Mouse (Mus musculus): Measurements from ENCODE around the gene Polg2. TPM values are rescaled to one million over a fixed set of nuclear protein-coding genes. Genes with fewer than 3 reads are reported as not detected.
"Not testable (repeated sequence)": the region's sequence is repeated elsewhere in the genome, so short reads cannot be mapped to it uniquely, and the experiment has no call there.

Gene Polg2
- polyA plus RNA-seq, 1 experiment from 2014 or later, result 9.1 TPM

DNA sequence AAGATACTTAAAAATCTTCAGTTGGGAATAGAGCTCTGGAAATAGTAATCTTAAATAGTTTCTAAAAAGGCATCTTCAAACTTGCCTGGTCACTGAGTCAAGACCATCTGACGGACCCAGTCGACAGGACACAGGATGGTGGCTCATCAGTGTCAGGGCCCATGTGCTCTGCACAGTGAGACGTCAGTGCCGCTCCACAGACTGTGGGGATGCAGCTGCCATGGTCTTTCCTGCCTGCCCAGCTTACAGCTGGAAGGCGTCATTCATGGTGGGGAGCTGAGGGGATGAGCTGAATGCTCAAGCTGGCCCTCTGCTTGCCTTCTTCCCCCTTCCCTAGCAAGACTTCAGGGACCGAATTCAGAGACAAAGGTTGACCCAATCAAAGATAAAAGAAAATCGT is 37.0 kb upstream of the Polg2 start:
- Histone ChIP-seq H3K27me3 (no peaks in the 10 kb centered on the region), H3K36me3 (peaks cover 85% of the 10 kb centered on the region), H3K4me1 (replicated peaks) (peaks cover 13% of the 10 kb centered on the region), H3K4me3 (no peak overlapping the region), H3K9ac (no peak overlapping the region), H3K4me2 (no peak overlapping the region), H3K9me3 (no peaks in the 10 kb centered on the region), H3K27ac (no peak overlapping the region)
- whole genome bisulfite sequencing, result 86% methylated on average over 7 of the region's 7 CpGs
- ATAC-seq (ENCODE audit: low FRiP score), result no peak

DNA sequence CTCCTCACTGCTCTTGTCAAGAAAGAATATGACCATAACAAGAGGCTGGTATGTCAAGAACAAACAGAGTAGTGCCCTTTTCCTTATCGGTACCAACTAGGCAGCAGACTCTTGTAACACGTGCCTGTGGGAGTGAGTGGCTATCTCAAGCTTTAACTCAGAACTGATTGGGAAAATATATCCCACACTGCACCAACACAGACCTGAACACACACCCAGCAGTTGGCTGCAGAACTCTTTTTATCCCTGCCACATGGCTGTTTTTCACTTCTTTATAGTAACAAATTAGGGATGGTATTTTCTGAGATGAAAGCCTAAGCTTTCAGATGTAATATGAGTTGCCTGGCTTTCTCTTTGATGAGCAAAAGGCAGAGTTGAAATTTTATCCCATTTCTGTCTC is 36.4 kb upstream of the Polg2 start:
- Histone ChIP-seq H3K9me3 (no peaks in the 10 kb centered on the region), H3K4me2 (no peak overlapping the region), H3K27me3 (no peaks in the 10 kb centered on the region), H3K36me3 (peaks cover 87% of the 10 kb centered on the region), H3K27ac (no peak overlapping the region), H3K4me1 (replicated peaks) (peaks cover 13% of the 10 kb centered on the region), H3K9ac (no peak overlapping the region), H3K4me3 (no peak overlapping the region)
- 95% methylated on average over 2 of the region's 2 CpGs for WGBS
- no peak for ATAC-seq (ENCODE audit: low FRiP score)

- Histone ChIP-seq H3K27me3 (no peaks in the 10 kb centered on the region), H3K4me3 (no peak overlapping the region), H3K4me2 (no peak overlapping the region), H3K27ac (no peak overlapping the region), H3K9me3 (no peaks in the 10 kb centered on the region), H3K36me3 (peaks cover 90% of the 10 kb centered on the region), H3K4me1 (replicated peaks) (peaks cover 13% of the 10 kb centered on the region), H3K9ac (no peak overlapping the region)
- WGBS, result 97% methylated on average over 2 of the region's 2 CpGs
- ATAC-seq (ENCODE audit: low FRiP score), result no peak
Observed at GRCm38 (mm10) chr11:106815331-106815730, 36.0 kb upstream of the Polg2 start.

DNA sequence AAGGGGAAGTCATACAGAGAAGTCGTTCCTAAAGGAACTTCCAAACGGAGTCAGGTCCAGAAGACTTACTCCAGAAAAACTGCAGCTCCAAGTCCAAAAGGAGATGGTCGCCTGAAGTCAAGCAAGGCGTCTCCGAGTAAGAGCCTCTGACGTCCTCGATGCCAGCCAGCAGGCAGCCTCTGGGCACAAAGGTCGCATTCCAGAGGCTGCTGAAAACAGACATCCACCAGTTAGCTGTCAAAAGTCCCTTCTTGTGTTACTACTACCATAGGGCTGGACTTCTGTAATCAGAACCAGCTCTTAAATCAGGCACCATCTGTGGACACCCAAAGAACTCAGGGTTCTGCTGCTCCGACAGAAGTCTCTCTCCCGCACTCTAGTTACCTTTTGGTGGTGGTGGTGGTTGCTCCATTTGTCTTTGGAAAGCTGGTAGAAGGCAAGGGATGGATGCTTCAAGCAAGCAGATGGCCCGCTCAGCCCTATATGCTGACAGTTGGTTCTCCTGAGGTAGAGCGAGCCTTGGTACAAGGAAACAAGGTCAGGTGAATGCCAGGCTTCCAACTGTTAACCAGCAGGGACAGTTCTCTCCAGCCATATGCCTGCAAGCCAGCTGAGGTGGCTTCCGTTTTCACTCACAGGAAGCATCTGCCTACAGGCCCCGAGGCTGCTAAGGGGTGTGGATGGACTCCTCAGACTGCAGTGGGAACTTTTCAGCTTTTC is 35.4 kb upstream of the Polg2 start:
- H3K27me3 ChIP-seq, result no peaks in the 10 kb centered on the region
- no peak for ATAC-seq (ENCODE audit: low FRiP score)
- H3K9ac ChIP-seq, result no peak overlapping the region
- H3K4me1 ChIP-seq (replicated peaks), result peaks cover 13% of the 10 kb centered on the region
- no peaks in the 10 kb centered on the region for H3K9me3 ChIP-seq
- peaks cover 93% of the 10 kb centered on the region for H3K36me3 ChIP-seq
- WGBS, result 78% methylated on average over 14 of the region's 14 CpGs
- H3K4me2 ChIP-seq, result no peak overlapping the region
- H3K27ac ChIP-seq, result no peak overlapping the region
- H3K4me3 ChIP-seq, result no peak overlapping the region

- H3K9ac ChIP-seq, result no peak overlapping the region
- peaks cover 88% of the 10 kb centered on the region for H3K36me3 ChIP-seq
- H3K4me2 ChIP-seq, result no peak overlapping the region
- no peak overlapping the region for H3K4me3 ChIP-seq
- no peak for ATAC-seq (ENCODE audit: low FRiP score)
- no peaks in the 10 kb centered on the region for H3K27me3 ChIP-seq
- H3K9me3 ChIP-seq, result no peaks in the 10 kb centered on the region
- H3K4me1 ChIP-seq (replicated peaks), result no peaks in the 10 kb centered on the region; the same call in 1 of the 2 replicates
- no peak overlapping the region for H3K27ac ChIP-seq
- 93% methylated on average over 7 of the region's 7 CpGs for WGBS
Observed at GRCm38 (mm10) chr11:106812410-106813136, 33.2 kb upstream of the Polg2 start.

DNA sequence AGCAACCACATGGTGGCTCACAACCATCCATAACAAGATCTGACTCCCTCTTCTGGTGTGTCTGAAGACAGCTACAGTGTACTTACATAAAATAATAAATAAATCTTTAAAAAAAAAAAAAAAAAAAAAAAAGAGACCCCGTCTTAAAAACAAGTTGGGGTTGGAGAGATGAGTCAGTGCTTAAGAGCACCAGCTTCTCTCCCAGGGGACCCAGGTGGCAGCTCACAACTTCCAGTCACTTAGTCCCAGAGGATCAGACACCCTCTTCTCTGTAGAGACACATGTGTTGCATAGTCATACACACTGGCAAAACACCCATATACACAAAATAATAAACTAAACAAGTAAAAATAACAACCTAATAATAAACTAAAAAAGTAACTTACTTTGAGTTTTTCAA is 28.1 kb upstream of the Polg2 start:
- H3K4me1 ChIP-seq (replicated peaks); ATAC-seq (ENCODE audit: low FRiP score); H3K9me3 ChIP-seq; H3K27ac ChIP-seq; H3K4me2 ChIP-seq; H3K27me3 ChIP-seq; H3K9ac ChIP-seq; H3K4me3 ChIP-seq: not testable (repeated sequence)
- peaks cover 72% of the 10 kb centered on the region for H3K36me3 ChIP-seq
- 100% methylated on average over 1 of the region's 1 CpGs for WGBS

GRCm38 (mm10) chr11:106802069-106802627 is 22.8 kb upstream of the Polg2 start:
- Histone ChIP-seq H3K9ac (no peak overlapping the region), H3K27me3 (no peaks in the 10 kb centered on the region), H3K4me1 (replicated peaks) (no peaks in the 10 kb centered on the region), H3K9me3 (no peaks in the 10 kb centered on the region), H3K4me3 (no peak overlapping the region), H3K36me3 (peaks cover 85% of the 10 kb centered on the region), H3K4me2 (no peak overlapping the region), H3K27ac (no peak overlapping the region)
- no peak for ATAC-seq (ENCODE audit: low FRiP score)
- 84% methylated on average over 10 of the region's 10 CpGs for WGBS

- H3K27ac ChIP-seq, result no peak overlapping the region
- H3K36me3 ChIP-seq, result peaks cover 75% of the 10 kb centered on the region
- H3K4me3 ChIP-seq, result no peak overlapping the region
- no peak overlapping the region for H3K4me2 ChIP-seq
- ATAC-seq (ENCODE audit: low FRiP score), result no peak
- no peaks in the 10 kb centered on the region for H3K9me3 ChIP-seq
- no peaks in the 10 kb centered on the region for H3K27me3 ChIP-seq
- WGBS, result 68% methylated on average over 9 of the region's 9 CpGs
- H3K4me1 ChIP-seq (replicated peaks), result peaks cover 8% of the 10 kb centered on the region
- no peak overlapping the region for H3K9ac ChIP-seq
Observed at GRCm38 (mm10) chr11:106795679-106796078, 16.3 kb upstream of the Polg2 start.

- H3K27me3 ChIP-seq, result no peaks in the 10 kb centered on the region
- H3K4me1 ChIP-seq (replicated peaks), result peaks cover 15% of the 10 kb centered on the region
- no peak for ATAC-seq (ENCODE audit: low FRiP score)
- H3K36me3 ChIP-seq, result peaks cover 57% of the 10 kb centered on the region
- H3K9ac ChIP-seq, result no peak overlapping the region
- H3K4me2 ChIP-seq, result no peak overlapping the region
- H3K4me3 ChIP-seq, result no peak overlapping the region
- H3K27ac ChIP-seq, result no peak overlapping the region
- 79% methylated on average over 4 of the region's 4 CpGs for WGBS
- no peaks in the 10 kb centered on the region for H3K9me3 ChIP-seq
Observed at GRCm38 (mm10) chr11:106793846-106794245, 14.5 kb upstream of the Polg2 start.

- Histone ChIP-seq H3K4me2 (peak overlapping the region; percentile 75), H3K9me3 (no peaks in the 10 kb centered on the region), H3K9ac (peak overlapping the region; percentile 100), H3K4me1 (replicated peaks) (peaks cover 31% of the 10 kb centered on the region), H3K27ac (peak overlapping the region; percentile 99), H3K36me3 (peaks cover 37% of the 10 kb centered on the region), H3K27me3 (no peaks in the 10 kb centered on the region), H3K4me3 (peak overlapping the region; percentile 89)
- 0% methylated on average over 6 of the region's 6 CpGs for WGBS
- no peak for ATAC-seq (ENCODE audit: low FRiP score)
Observed at GRCm38 (mm10) chr11:106789649-106790048, 10.3 kb upstream of the Polg2 start.

- ATAC-seq (ENCODE audit: low FRiP score), result peak; percentile 91
- H3K4me1 ChIP-seq (replicated peaks), result peaks cover 32% of the 10 kb centered on the region
- under 1% methylated on average over 58 of the region's 58 CpGs for WGBS
Observed at GRCm38 (mm10) chr11:106788775-106789459, 9.6 kb upstream of the Polg2 start, which contains the start of the genes Ddx5 and Cep95. TSS of gene Ddx5 (minus strand) at chr11:106789185. TSS of gene Cep95 (plus strand) at chr11:106789252.

More at GRCm38 (mm10) chr11:106788775-106789459, 9.6 kb upstream of the Polg2 start, which contains the start of the genes Ddx5 and Cep95:
- no peaks in the 10 kb centered on the region for H3K27me3 ChIP-seq
- H3K36me3 ChIP-seq, result peaks cover 37% of the 10 kb centered on the region
- H3K4me2 ChIP-seq, result peak within 1 kb of the TSS; percentile 75
- peak within 1 kb of the TSS; percentile 100 for H3K9ac ChIP-seq
- peak within 1 kb of the TSS; percentile 89 for H3K4me3 ChIP-seq
- peak within 1 kb of the TSS; percentile 99 for H3K27ac ChIP-seq
- H3K9me3 ChIP-seq, result no peaks in the 10 kb centered on the region
